ENCODE assay signal across 8 mouse cellular contexts in the genomic region with DNA sequence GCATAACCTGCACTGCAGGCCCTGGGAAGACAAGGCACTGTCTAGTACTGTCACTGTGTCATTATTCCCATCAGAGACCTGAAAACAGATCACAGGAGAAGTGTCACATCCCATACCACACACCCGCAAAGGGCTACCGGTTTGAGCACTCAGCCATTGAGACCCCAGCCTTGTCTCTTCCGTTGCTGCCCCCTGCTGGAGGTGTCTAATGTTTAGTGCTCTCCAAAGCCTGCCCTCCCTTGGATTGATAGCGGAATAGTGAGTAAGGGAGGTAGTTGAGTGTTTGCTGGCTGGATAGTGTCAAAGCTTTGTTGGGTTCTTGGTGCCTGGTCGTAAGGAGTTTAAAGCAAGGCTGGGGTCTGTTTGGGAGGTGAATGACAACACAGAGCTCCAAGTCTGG.
A peak's percentile ranks its signal among the peaks of the same experiment; 100 is the strongest.
DNase-seq lines count a peak whose midpoint lies in the region; ATAC-seq and TF ChIP-seq lines count a peak whose summit lies in the region.

No protein-coding gene starts in this region.

- WGBS in intestine, embryonic 16.5 days = 47% methylated on average over 5 of the region's 5 CpGs
- 60% methylated on average over 5 of the region's 5 CpGs for WGBS in lung, adult 2 months

- no peak for TF ChIP-seq POLR2A in lung, adult 2 months (IDR thresholded peaks at IDR 0.05; ENCODE audit: borderline replicate concordance, extremely low read depth, low read depth, low read length)

- no peaks in the 10 kb centered on the region for H3K36me3 ChIP-seq in intestine, embryonic 16.5 days (ENCODE audit: control insufficient read depth, insufficient read depth, low read length)

- DNase-seq in gastrocnemius, postnatal 10 days = peak; percentile 31
- DNase-seq in gastrocnemius, adult 18-20 months (ENCODE audit: low spot score) = no peak
- peak; percentile 38 for DNase-seq in urinary bladder, postnatal 14 days (ENCODE audit: low spot score)
- DNase-seq in urinary bladder, adult 2 months (ENCODE audit: low spot score) = no peak
- peak; percentile 39 for DNase-seq in lung, adult 2 months
- DNase-seq in thymus, postnatal 4 days = peak; percentile 84
- DNase-seq in gastrocnemius, postnatal 14 days = no peak

- no peak overlapping the region for H3K4me2 ChIP-seq in intestine, embryonic 16.5 days (ENCODE audit: low read depth, low read length)

- no peaks in the 10 kb centered on the region for H3K9me3 ChIP-seq in intestine, embryonic 16.5 days (ENCODE audit: control insufficient read depth, low read length)

- H3K27me3 ChIP-seq in intestine, embryonic 16.5 days (replicated peaks; ENCODE audit: control insufficient read depth, insufficient read depth, low read length) = no peaks in the 10 kb centered on the region

- H3K27ac ChIP-seq in intestine, embryonic 16.5 days (ENCODE audit: low read length) = peak overlapping the region; percentile 49

- intact Hi-C loops in gastrocnemius, postnatal 14 days (cut with DNase I; ENCODE audit: low total_unique reads) = no loop called here

- no peak overlapping the region for H3K4me3 ChIP-seq in intestine, embryonic 16.5 days (ENCODE audit: low read length)
- H3K4me3 ChIP-seq in lung, adult 2 months (replicated peaks; ENCODE audit: extremely low read depth, low read depth, low read length) = no peak overlapping the region

- 0 out of 2 replicates have a peak, but pooled peaks have one; percentile 16 for ATAC-seq in intestine, embryonic 16.5 days

- peaks cover 20% of the 10 kb centered on the region for H3K4me1 ChIP-seq in intestine, embryonic 16.5 days (ENCODE audit: control insufficient read depth, insufficient read depth, low read length)
- H3K4me1 ChIP-seq in lung, adult 2 months (ENCODE audit: control insufficient read depth, insufficient read depth, low read length) = peaks cover 2% of the 10 kb centered on the region; the same call in 1 of the 2 replicates

- peak; percentile 35; the same call in 1 of the 2 replicates for TF ChIP-seq CTCF in lung, adult 2 months (IDR thresholded peaks at IDR 0.05; ENCODE audit: insufficient read depth, low read length)

- H3K9ac ChIP-seq in intestine, embryonic 16.5 days (ENCODE audit: low read depth, low read length) = no peak overlapping the region

Comparison
In these comparisons a context has a peak if more than half of its experiments do, and no peak if none do; other contexts are left out.
1. DNase-seq: peak in gastrocnemius, postnatal 10 days (single experiment), urinary bladder, postnatal 14 days (single experiment), lung, adult 2 months (single experiment) and thymus, postnatal 4 days (single experiment); none in gastrocnemius, adult 18-20 months (single experiment), urinary bladder, adult 2 months (single experiment) and gastrocnemius, postnatal 14 days (single experiment).